Mouse (Mus musculus): ENCODE data around the gene Nav1.
A peak's percentile ranks its signal among the peaks of the same experiment; 100 is the strongest.
"Not testable (repeated sequence)": the region's sequence is repeated elsewhere in the genome, so short reads cannot be mapped to it uniquely, and the experiment has no call there.

The Nav1 gene

DNA sequence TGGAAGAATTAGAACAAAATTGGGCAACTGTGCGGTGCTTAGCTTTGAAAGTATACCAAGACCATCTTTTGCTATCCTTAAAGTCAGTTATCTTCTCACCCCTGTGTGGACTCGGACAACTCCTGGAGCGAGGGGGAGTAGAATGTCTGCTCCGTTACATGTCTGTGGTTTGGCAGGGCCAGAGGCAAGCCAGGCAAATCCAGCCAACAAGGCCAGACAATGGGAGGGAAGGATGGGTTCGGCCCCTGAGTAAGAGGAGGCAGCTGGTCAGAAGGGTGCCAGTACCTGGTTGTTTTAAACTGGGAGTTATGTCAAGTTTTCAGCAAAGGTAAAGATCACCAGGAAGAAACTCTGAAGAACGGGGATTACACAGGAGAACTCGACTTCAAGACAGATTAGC, 121.9 kb downstream of the Nav1 start:
- DNase-seq (ENCODE audit: low spot score in 2 of 2), result no peak

DNA sequence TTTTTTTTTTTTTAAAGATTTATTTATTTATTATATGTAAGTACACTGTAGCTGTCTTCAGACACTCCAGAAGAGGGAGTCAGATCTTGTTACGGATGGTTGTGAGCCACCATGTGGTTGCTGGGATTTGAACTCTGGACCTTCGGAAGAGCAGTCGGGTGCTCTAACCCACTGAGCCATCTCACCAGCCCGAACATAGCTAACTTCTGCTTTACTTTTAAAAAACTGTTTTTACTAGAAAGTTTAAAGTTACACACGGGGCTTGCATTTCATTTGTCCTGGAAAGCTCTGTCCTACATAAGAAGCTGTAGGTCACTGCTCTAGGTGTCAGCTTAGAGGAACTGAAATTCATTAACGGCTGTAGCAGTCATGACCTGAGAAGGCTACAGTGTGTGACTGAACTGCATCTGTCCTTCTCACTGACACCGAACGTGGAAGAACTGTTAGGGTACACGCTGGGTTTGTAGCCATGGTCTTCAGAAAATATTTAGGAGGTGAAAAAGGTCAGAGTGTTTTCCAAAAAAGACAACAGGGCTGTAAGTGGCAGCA, 122.5 kb downstream of the Nav1 start:
- not testable (repeated sequence) for DNase-seq (ENCODE audit: low spot score in 2 of 2)

DNA sequence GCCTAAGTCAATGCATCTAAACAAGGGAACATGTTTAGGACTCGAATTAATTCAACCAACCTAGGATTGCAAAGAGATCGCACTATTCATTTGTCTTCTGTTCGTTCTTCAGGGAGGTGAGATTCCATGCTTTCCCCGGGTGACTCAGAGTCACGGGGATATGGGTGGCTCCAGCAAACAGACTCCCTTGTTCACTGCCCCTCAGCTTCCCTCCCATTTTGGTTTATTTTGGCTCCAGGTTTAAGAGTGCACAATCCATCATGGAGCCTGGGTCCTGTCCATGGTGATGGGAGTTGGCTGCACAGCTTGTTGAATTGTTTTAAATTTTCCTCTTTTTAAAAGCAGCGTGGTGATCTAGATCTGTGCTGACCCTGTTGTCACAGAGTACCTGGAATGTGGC, 123.1 kb downstream of the Nav1 start:
- no peak for DNase-seq (ENCODE audit: low spot score in 2 of 2)

DNA sequence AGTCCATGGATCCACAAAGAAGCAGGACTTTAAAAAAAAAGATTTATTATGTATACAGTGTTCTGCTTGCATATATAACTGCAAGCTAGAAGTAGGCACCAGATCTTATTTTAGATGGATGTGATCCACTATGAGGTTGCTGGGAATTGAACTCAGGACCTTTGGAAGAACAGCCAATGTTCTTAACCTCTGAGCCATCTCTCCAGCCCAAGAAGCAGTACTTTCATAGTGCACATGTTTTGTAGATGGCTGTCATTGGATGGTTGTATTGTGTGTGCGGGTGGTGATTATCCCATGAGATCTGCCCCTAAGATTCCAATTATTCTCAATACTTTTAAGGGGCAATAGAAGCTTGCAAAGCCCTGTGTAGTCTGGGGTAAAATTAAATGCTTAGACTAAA, 124.4 kb downstream of the Nav1 start:
- no peak for DNase-seq (ENCODE audit: low spot score in 2 of 2)

- no peak for DNase-seq (ENCODE audit: low spot score in 2 of 2)
These were observed 125.4 kb downstream of the Nav1 start for GRCm38 (mm10) chr1:135481656-135482055.

DNA sequence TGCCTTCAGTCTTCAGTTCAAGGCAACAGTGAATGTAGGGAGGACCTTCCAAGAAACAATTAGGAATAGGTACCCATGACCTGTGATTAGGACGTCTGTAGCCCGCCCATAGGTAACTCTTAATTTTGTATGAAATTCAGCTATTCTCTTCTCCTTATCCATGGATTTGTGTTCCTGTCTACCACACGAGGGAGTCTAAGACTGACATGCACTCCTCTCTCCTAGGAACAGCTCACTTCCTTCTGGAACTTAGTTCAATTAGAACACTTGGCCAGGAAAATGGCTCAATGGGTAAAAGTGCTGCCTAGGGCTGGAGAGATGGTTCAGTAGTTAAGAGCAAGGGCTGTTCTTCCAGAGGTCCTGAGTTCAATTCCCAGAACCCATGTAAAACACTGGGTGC, 126.3 kb downstream of the Nav1 start:
- no peak for DNase-seq (ENCODE audit: low spot score in 2 of 2)

GRCm38 (mm10) chr1:135475571-135475895, 131.6 kb downstream of the Nav1 start:
- no peak for DNase-seq (ENCODE audit: low spot score in 2 of 2)

GRCm38 (mm10) chr1:135474861-135475570, 132.1 kb downstream of the Nav1 start:
- no peak for DNase-seq (ENCODE audit: low spot score in 2 of 2)

DNA sequence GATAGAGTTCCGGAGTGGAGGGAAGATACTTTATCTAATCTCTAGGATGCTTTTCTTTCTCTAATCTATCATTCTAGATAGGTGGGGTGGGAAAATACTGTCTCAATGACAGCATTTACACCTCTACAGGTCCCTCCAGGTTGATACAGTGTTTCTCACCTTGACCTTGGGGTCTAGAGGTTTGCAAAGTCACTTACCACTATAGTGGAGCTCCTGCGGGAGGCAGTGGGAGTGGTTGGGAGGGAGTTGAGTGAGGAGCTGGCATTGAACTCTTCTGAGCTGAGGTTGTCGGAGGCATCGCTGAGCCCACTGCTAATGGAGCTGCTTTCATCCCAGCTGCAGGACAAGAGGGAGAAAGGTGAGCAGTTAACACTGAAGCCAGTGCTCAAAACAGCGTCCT, 134.6 kb downstream of the Nav1 start:
- no peak for DNase-seq (ENCODE audit: low spot score in 2 of 2)

- DNase-seq (ENCODE audit: low spot score in 2 of 2), result no peak
These were observed 135.4 kb downstream of the Nav1 start for GRCm38 (mm10) chr1:135471742-135472141.

DNA sequence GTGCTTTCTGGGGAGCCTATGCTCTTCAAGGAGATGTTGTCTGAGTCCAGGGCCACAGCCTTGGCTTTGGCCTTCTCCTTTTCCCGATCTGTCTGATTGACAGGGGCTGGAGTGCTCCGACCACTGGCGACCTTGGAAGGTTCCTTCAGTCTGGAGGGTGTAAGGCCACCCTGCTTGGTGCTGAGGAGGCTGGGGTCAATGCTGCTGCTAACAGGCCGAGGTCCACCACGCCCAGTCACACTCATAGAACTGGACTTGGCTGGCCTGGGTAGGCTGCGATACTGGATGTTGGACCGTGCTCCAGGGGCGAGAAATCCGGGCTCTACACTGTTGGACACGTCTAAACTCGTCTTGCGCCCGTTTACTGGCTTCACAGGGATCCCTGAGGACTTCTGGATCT, 136.5 kb downstream of the Nav1 start:
- DNase-seq (ENCODE audit: low spot score in 2 of 2), result no peak

GRCm38 (mm10) chr1:135467462-135467861, 139.6 kb downstream of the Nav1 start:
- DNase-seq (ENCODE audit: low spot score in 2 of 2), result no peak

DNA sequence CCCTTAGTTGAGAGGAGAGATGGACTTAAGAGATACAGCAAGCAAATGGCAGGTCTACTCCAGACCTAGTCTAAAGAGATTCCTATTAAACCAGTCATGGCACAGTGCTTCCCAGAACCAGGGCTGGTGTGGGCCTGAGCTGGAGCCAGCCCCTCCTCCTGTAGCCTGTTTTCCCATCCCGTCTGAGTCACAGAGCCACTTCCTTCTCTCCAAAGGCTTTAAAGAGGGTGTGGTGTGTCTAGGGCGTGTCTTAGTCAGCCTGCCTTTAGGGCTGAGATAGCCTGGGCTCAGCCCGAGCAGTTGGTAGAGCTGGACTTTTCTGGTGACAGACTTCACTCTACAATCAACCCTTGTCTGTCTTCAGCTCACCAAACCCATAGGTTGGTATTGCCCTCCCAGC, 140.2 kb downstream of the Nav1 start:
- no peak for DNase-seq (ENCODE audit: low spot score in 2 of 2)

DNA sequence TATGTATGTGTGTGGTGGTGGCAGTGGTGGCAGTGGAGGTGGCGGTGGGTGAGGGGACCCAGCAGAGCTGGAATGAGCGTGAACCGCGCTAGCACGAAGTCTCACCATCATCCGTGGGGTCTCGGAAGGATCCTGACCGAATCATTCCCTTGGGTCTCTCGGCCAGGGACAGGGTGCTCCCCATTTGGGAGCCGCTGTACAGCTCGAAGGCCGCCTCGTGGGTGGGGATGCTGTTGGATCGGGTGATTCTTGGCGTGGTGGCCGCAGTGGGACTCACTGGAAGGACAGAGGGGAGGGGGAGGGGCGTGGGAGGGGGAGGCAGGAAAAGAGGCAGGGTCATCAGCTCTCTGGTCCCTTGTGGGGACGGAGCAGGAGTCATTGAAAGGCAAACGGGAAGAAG, 141.4 kb downstream of the Nav1 start:
- DNase-seq (ENCODE audit: low spot score in 2 of 2), result no peak

DNA sequence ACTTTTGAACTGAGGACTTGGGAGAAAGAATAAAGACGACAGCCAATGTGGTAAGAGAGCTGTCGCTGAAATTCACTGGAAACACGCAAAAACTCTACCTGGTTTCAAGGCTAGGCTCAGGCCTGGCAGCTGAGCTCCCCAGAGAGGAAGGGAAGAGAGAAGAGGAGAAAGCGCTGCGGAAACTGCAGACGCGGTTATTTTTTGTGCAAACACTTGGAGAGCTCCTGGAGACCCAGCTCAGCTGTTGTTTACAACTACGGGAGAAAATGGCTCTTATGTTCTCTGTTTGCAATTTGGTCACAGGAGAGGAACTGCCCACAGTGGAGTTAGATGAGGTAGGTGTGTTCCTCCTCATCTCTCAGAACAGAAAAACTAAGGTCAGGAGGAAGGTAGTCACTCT, 144.4 kb downstream of the Nav1 start:
- no peak for DNase-seq (ENCODE audit: low spot score in 2 of 2)

DNA sequence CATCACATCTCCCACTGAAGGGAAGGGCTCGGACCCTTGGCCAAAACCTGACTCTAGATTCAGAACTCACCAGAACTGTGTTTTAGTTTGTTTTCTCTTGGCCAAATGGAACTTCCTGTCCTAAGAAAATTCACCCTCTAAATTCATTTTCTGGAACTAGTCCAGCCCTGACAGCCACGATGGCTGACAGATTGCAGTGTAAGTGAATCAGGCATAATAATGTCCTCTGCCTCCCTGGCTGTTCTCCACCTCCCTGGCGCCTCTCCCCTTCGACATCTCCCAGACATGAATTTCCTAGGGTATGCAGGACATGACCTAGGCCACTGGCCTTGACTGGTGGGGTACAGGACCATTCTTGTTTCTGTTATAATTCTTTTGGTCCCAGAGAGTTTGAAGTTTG, 144.8 kb downstream of the Nav1 start:
- no peak for DNase-seq (ENCODE audit: low spot score in 2 of 2)

DNA sequence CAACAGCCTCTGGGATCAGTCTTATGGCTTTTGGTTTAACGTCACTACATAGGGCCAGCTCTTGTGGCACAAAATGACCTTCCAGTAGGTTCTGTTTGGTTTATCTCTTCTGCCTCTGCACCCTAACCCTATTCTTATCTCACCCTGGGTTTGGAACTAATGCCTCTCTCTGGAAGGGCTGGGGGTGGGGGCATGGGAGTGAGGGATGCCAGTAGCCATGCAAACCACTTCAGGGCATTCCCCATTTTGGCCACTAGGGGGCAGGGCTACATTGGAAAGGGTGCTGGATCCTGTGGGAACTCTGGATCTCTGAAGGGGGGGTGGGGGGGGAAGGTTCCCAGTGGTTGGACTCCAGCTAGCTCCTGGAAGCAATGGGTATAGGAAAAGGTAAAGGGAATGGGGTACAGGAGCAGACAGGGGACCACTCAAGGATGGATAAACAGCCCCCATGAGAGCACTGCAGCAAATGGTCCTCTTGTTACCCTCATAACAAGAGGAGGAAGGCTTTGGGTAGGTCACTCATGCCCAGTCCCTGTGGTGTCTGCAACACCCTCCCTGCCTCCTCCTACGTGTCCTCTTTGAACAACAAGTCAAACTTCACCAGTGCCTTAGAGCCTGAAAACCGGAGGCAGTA, 145.9 kb downstream of the Nav1 start:
- DNase-seq (ENCODE audit: low spot score in 2 of 2), result peak in 1 of 2 experiments; percentile 12

DNA sequence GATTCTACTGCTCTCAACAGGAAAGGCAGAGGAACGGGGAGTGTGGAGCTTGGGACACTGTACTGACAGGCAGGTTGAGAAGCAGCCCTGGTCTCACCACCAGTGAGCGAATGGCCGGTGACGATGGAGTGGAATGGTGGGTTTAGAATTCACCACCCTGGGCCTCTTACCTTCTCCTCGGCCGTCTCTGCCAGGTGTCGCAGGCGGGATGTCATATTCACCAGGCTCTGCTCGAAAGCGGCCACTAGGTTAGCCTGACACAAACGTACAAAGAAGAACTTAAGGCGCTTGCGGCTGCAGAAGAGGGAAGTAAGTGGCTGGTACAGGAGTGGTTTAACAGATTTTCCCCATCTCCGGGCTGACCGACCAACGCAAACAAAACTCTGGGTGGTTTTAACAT, 146.6 kb downstream of the Nav1 start:
- DNase-seq (ENCODE audit: low spot score in 2 of 2), result no peak

DNA sequence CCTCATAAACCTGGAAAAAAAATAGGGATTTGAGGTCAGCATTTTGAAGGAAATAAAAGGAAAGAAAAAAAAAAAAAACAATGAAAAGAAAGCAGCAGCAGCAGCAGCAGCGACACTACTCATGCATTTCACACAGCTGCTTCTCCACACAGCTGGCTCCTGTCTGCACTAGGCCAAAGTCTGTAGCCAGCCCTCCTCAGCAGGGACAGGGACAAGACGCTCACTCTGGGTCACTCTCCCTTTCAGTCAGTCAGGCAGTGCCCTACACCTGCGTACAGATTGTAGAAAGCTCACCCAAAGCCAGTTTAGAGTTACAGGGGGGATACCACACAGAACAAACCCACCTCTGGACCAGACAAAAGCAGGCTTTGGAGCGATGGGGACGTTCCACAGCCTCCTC, 149.2 kb downstream of the Nav1 start:
- no peak for DNase-seq (ENCODE audit: low spot score in 2 of 2)

DNA sequence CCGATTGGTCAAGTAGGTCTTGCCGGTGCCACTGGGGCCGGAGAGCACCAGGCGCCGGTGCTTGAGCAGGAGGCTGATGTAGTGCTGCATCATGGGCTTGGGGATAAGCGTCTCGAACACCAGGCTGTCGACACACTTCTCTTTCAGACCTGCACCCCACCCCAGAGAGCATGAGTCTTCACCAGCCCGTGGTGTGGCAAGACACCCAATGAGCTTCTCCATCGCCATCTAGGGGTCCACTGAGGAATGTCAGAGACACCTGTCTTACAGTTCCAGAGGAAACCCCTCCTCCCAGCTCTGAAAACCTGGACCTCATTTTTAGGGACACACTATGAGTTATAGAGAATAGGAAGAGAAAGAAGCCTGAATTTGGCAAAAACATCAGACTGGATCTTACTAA, 154.8 kb downstream of the Nav1 start:
- peak in 1 of 2 experiments; percentile 16 for DNase-seq (ENCODE audit: low spot score in 2 of 2)

DNA sequence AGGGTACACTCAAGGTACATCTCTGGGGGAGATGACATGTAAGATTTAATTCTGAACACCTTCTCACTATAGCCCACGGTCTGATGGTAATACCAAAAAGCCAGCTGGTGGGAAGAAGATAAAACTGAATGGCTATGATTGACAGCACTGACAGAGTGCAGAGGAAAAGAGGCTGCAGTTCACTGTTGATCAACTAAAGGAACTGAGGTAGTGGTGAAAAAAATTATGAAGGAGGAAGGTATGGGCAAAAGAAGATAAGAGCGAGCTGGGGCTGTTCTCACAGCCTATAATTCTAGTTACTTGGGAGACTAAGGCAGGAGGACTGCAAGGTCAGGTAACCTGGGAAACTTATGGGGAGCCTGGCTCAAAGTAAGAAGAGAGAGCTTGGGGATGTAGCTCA, 155.7 kb downstream of the Nav1 start:
- no peak for DNase-seq (ENCODE audit: low spot score in 2 of 2)

GRCm38 (mm10) chr1:135449876-135450275, 157.2 kb downstream of the Nav1 start:
- DNase-seq (ENCODE audit: low spot score in 2 of 2), result no peak

- DNase-seq (ENCODE audit: low spot score in 2 of 2), result no peak
These were observed 158.2 kb downstream of the Nav1 start for GRCm38 (mm10) chr1:135448940-135449339.

DNA sequence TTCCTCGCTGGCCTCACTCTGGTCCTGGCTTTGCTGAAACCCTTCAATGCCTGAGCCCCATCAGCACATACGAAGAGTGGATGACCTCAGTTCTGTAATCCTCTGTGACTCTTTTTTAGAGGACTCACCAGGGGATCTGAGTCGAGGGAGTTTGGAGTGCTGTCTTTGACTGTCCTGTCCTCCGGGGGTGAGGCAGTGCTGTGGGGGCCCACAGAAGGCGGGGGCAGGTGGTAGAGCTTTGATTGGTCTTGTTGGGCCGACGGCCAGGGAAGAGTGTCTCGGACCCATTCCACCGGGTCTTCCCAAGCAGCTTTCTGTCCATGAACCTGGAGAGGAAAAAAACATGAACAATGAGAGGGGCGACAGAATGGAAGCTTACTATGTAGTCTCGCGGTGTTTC, 163.6 kb downstream of the Nav1 start:
- no peak for DNase-seq (ENCODE audit: low spot score in 2 of 2)
